Mouse (Mus musculus): Measurements from ENCODE around the gene Rplp0.

Gene Rplp0

DNA sequence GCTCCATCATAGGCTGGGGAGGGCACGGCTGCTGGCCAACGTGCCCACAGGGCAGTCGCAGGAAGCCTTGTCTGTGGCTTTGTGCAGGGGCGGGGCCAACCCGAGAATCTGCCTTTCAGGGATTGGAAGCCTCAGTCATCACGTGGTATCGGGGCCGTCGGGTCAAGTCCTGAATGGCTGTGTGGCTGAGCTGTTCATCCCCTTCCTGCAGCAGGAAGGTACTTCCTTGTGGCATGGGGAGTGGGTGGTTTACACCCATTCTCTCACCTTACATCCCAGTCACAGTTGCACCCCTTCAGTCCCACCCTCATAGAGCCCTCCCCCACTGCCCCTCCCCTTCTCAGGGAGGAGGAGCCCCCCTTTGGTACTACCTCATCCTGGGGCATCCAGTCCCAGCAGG is 22.4 kb downstream of the Rplp0 start:
- DNase-seq (ENCODE audit: low spot score): no peak

DNA sequence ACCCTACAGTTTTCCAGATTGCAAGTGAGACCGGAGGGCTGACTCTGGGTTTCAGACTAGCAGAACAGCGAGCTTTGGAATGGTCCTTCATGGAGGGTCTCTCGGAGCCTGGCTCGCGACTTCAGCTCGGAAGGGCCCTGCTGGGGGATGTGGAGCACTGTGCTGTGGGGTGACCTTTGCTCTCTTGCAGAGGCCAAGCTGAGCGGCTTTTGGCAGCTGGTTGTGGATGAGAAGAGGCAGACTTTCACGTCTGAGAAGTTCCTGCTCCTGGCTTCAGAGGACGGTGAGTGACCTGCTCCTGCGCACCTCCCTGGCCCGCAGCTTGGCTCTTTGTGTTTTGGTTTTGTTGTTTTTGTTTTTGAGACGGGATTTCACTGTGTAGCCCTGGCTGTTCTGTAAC is 26.3 kb downstream of the Rplp0 start:
- no peak for DNase-seq (ENCODE audit: low spot score)

DNA sequence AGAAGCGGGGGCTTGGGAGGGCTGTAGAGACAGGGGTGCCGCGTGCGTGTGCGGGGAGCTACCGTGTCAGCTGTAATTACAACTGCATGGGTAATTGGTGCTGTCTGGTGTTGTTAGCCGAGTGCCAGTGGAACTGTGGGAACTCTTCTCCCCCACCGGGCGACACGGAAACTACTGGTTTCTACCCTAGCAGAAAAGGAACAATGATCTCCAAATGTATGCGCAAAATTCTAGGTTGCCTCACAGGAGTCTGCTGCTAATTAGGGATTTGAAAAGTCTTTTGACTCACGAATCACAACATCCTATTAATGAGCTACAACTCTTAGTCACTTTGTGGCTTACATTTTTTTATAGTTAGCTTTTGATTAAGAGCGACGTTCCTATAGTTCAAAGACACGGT is 26.9 kb downstream of the Rplp0 start:
- no peak for DNase-seq (ENCODE audit: low spot score)

DNA sequence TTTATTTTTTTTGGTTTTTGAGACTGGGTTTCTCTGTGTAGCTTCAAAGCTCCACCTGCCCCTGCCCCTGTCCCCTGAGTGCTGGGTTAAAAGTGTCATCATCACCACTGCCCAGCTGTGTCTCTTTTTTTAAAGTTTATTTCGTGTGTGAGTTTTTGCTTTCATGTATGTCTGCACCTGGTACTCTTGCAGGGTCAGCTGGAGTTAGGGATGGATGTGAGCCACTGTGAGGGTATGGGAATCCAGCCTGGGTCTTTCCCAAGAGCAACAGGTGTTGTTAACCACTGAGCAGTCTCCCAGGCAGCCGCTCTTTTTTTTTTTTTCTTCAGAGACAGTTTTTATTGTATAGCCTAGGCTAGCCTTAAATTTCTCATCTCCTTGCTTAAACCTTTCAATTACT is 27.5 kb downstream of the Rplp0 start:
- no peak for DNase-seq (ENCODE audit: low spot score)

DNA sequence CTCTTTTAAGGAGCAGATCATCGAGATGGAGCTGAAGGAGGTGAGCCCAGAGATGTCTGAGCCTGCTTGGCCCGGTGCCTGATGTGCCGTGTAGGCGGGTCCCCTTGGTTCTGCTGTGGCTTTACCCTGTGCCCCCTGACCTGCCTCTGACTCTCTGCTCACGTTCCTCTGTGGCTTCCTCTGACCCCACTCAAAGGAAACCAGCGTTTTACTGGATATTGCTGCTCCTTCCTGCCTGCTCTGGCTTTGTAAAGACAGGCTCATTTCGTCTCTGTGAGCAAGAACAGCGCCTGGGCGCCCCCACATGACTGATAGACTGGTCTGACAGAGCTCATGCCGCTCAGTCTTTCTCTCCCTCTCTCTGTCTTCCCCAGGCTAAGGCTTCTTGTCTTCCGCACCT is 31.8 kb downstream of the Rplp0 start:
- DNase-seq (ENCODE audit: low spot score): no peak

DNA sequence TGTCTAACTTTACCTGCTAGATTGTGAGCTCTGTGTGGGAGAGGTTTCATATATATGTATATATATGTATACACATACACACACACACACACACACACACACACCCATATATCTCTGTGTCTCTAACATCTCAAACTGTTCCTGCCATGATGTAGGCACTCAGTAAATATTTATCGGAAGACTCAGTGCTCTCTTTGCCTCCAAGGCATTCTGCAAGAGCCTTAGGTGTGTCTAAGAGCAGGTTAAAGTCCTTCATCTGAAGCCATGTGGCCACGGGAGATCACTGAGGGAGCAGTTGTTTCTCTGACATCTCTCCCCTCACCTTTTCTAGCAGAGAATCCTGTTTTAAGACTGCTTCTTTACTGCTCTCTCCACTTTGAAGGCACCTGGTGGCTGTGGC is 32.2 kb downstream of the Rplp0 start:
- no peak for DNase-seq (ENCODE audit: low spot score)

DNA sequence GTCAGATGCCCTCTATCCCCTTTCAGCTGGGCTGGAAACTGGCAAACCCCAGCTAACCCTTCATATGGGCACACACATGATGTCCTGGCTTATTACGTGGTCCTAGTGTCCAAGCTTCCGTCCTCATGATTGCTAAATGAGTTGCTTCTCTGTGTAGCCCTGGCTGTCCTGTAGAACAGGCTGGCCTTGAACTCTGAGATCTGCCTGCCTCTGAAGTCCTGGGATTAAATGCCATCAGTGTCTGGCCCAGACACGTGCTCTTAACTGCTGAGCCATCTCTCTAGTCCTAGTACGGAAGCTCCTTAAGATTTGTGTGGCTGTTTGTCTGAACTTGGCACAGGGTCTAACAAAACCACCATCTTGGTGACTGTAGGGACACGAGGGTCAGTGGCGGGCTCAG is 44.3 kb downstream of the Rplp0 start:
- no peak for DNase-seq (ENCODE audit: low spot score)

DNA sequence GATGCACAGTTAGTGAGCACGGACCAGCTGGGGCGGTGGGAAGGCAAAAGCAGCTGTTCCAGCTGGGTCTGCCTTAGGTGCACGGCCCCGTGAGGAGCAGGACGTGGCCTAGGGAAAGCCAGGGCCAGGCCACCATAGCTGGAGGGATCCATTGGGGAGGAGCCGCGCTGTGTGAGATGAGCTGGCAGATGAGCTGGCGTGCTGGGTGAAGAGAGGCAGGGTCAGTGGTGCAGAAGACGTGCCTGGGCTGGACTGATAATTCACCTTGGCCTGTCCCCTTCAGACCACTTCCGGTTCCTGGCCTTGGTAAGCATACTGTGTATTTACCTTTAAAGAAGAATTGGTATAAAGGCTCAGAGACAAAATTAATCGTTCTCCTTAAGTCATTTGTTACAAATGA is 52.3 kb downstream of the Rplp0 start:
- no peak for DNase-seq (ENCODE audit: low spot score)
